Mouse (Mus musculus): ENCODE measurements around the gene Myo3b. TPM values are rescaled to one million over a fixed set of nuclear protein-coding genes. Genes with fewer than 3 reads are reported as not detected.

Gene Myo3b
- total and polyA plus RNA-seq, 3 experiments = 0.08 TPM; not detected in 2

DNA sequence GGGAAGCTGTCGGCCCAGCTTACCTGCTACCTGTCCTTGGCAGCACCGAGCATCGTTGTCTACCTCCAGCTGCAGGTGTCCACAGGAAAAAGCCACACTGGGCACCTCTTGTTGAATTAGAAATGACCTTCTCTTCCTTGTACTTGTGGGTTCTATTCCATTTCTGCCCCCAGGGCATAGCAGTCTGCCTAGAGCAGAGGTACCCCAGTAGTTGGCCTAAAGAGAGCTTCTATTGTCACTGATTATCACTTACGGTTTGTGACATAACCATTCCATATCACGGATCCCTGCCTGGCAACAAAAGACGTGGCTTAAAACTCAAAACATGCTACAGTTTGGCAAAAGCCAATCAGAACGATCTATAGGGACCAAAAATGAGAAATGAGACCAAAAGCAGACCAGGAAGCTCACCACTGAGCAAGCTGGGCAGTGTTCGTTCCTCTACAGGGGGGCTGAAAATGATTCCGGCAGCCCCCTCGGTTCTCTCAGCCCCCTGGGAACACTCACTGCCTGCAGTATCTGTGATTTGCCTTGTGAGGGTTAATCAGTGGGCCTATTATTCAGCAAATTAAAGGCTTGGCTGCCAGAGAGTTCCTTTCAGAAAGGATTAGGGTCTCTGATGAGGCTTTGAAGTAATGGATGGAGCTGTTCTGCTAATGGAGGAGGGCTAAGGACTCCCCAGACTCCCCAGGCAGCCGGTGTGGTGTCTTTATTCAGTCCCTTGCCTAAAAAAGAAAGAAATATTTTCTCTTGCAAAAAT, 163.1 kb downstream of the Myo3b start:
- intact Hi-C loops (cut with DNase I) = no loop called here
- no peak for DNase-seq
- no peak overlapping the region for H3K9ac ChIP-seq (ENCODE audit: low read depth, low read length)

DNA sequence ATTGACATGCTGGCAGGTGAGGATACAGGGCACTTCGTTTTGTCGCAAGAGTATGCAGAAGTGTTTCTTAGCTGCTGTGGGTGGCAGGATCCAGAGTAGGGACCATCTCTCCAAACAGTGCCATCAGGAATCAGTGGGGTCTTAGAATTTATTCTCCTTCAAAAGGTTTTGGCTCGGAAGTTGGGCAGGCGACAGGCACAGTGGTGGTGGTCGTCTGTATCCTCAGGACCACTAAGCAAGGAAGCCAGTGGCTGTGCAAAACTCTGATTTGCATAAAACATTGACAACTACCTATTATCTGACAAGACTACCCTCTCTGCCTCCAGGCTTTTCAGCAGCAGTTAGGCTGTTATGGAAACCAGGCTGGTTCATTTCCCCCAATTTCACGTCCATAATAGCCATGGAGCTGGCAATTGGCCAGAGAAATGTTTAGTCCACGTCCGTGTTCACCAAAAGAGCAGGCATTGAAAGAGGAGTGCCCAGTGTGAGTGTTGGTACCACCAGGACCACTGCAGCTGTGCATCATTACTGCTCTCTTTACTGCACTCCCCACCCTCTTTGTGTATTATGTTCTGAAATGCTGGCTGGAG, 163.7 kb downstream of the Myo3b start:
- Histone ChIP-seq H3K4me1 (ENCODE audit: control insufficient read depth, insufficient read depth, low read length) (no peaks in the 10 kb centered on the region), H3K36me3 (ENCODE audit: control insufficient read depth, insufficient read depth, low read length) (no peaks in the 10 kb centered on the region), H3K4me3 (no peak overlapping the region), H3K27ac (no peak overlapping the region), H3K27me3 (ENCODE audit: control insufficient read depth, insufficient read depth, low read length) (no peaks in the 10 kb centered on the region), H3K79me2 (replicated peaks; ENCODE audit: control insufficient read depth, insufficient read depth, low read length) (no peaks in the 10 kb centered on the region), H3K9ac (ENCODE audit: low read depth, low read length) (no peak overlapping the region)
- TF ChIP-seq POLR2A (IDR thresholded peaks at IDR 0.05; ENCODE audit: insufficient read depth, low read depth, low read length) (no peak), EP300 (IDR thresholded peaks at IDR 0.05; ENCODE audit: insufficient read depth, low read depth, low read length) (no peak), CTCF (IDR thresholded peaks at IDR 0.05) (no peak)
- intact Hi-C loops (cut with DNase I) = no loop called here
- DNase-seq = no peak
- 43% methylated on average over 8 of the region's 8 CpGs for WGBS

More for the DNA sequence above, 163.1 kb downstream of the Myo3b start:
- no peaks in the 10 kb centered on the region for H3K4me1 ChIP-seq (ENCODE audit: control insufficient read depth, insufficient read depth, low read length)
- no peak overlapping the region for H3K4me3 ChIP-seq
- no peaks in the 10 kb centered on the region for H3K27me3 ChIP-seq (ENCODE audit: control insufficient read depth, insufficient read depth, low read length)
- H3K27ac ChIP-seq = no peak overlapping the region
- H3K79me2 ChIP-seq (replicated peaks; ENCODE audit: control insufficient read depth, insufficient read depth, low read length) = no peaks in the 10 kb centered on the region
- WGBS = 46% methylated on average over 11 of the region's 11 CpGs
- no peak for TF ChIP-seq EP300 (IDR thresholded peaks at IDR 0.05; ENCODE audit: insufficient read depth, low read depth, low read length)
- TF ChIP-seq POLR2A (IDR thresholded peaks at IDR 0.05; ENCODE audit: insufficient read depth, low read depth, low read length) = no peak
- TF ChIP-seq CTCF (IDR thresholded peaks at IDR 0.05) = no peak
- H3K36me3 ChIP-seq (ENCODE audit: control insufficient read depth, insufficient read depth, low read length) = no peaks in the 10 kb centered on the region

DNA sequence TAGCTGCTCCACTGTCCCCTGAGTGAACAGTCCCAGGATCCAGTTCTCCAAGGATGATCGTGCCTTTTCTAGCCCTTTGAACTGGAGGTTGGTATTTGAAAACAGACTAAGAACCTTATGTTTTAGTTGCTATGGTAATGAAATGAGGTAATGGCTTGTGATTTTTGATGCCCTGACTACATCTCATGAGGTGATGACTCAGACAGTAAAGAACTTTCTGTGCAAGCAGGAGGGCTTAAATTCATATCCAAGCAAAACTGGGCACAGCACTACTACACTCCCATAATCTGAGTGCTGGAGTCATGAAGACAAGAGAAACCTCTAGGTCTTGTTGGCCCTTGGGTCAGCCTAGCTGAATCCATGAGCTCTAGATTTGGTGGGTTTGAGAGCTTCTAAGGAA, 169.5 kb downstream of the Myo3b start:
- Histone ChIP-seq H3K27ac (no peak overlapping the region), H3K36me3 (ENCODE audit: control insufficient read depth, insufficient read depth, low read length) (no peaks in the 10 kb centered on the region), H3K27me3 (ENCODE audit: control insufficient read depth, insufficient read depth, low read length) (no peaks in the 10 kb centered on the region), H3K4me3 (no peak overlapping the region), H3K9ac (ENCODE audit: low read depth, low read length) (no peak overlapping the region), H3K4me1 (ENCODE audit: control insufficient read depth, insufficient read depth, low read length) (no peaks in the 10 kb centered on the region), H3K79me2 (replicated peaks; ENCODE audit: control insufficient read depth, insufficient read depth, low read length) (no peaks in the 10 kb centered on the region)
- DNase-seq = no peak
- intact Hi-C loops (cut with DNase I) = no loop called here
- TF ChIP-seq CTCF (IDR thresholded peaks at IDR 0.05) = no peak
- no peak for TF ChIP-seq POLR2A (IDR thresholded peaks at IDR 0.05; ENCODE audit: insufficient read depth, low read depth, low read length)
- no peak for TF ChIP-seq EP300 (IDR thresholded peaks at IDR 0.05; ENCODE audit: insufficient read depth, low read depth, low read length)
- 77% methylated on average over 1 of the region's 1 CpGs for WGBS

DNA sequence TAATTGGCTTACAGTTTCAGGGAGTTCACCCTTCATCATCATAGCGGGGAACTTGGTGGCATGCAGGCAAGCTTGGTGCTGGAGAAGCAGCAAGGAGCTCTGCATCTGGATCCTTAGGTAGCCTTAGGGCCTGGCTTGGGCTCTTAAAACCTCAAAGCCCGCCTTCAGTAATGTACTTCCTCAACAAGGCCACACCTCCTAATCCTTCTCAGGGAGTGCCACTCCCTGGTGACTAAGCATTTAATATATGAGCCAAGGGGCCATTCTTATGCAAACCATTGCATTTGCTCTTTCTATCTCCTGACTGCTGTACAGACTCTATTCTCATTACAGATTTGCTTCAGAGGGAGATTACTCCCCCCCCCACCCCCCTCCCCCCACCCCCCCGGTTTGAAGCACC, 170.9 kb downstream of the Myo3b start:
- H3K9ac ChIP-seq (ENCODE audit: low read depth, low read length) = no peak overlapping the region
- TF ChIP-seq POLR2A (IDR thresholded peaks at IDR 0.05; ENCODE audit: insufficient read depth, low read depth, low read length) = no peak
- TF ChIP-seq EP300 (IDR thresholded peaks at IDR 0.05; ENCODE audit: insufficient read depth, low read depth, low read length) = no peak
- WGBS = 81% methylated on average over 3 of the region's 3 CpGs
- H3K27ac ChIP-seq = no peak overlapping the region
- no peaks in the 10 kb centered on the region for H3K4me1 ChIP-seq (ENCODE audit: control insufficient read depth, insufficient read depth, low read length)
- no peaks in the 10 kb centered on the region for H3K36me3 ChIP-seq (ENCODE audit: control insufficient read depth, insufficient read depth, low read length)
- H3K79me2 ChIP-seq (replicated peaks; ENCODE audit: control insufficient read depth, insufficient read depth, low read length) = no peaks in the 10 kb centered on the region
- H3K4me3 ChIP-seq = no peak overlapping the region
- H3K27me3 ChIP-seq (ENCODE audit: control insufficient read depth, insufficient read depth, low read length) = no peaks in the 10 kb centered on the region
- no peak for DNase-seq
- intact Hi-C loops (cut with DNase I) = no loop called here

DNA sequence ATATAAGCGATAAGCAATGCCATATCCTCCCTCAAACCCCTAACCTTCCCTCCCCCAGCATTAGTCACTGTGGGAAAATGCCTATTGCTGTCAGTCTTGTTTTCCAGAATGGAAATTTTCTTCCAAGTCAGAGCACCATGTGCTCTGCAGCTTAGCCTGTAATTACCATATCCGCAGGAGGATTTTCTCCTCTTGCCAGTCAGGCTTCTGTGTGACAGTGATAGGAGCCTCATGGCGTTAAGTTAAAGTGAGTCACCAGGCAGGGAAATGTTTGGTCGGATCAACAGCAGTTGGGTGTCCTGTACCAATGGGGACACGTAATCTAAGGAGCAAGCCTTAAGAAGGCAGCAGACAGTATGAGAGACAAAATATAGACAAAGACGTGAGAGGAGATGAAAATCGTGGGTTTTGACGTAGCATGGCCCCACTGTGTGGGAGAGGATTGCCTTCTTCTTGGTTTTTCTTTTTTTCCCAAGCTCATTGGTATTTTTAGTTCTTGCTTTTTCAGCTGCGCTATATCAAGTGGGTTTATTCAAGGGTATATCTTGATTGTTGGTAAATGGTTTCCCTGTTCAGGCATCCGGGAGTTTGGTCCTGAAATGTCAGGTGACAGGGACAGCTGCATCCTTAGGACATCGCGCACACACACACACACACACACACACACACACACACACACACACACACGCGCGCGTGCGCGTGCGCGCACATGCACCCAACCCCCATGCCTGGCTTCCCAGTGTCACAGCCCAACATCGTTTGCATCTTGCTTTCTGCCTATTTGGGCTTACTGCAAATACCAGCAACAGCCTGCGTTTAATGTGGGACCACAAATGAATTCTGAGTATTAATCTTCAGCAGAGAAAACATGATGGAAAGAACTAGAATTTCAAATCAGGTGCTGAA, 171.8 kb downstream of the Myo3b start:
- intact Hi-C loops (cut with DNase I) = no loop called here
- TF ChIP-seq CTCF (IDR thresholded peaks at IDR 0.05) (no peak), EP300 (IDR thresholded peaks at IDR 0.05; ENCODE audit: insufficient read depth, low read depth, low read length) (no peak), POLR2A (IDR thresholded peaks at IDR 0.05; ENCODE audit: insufficient read depth, low read depth, low read length) (no peak)
- WGBS = 77% methylated on average over 22 of the region's 22 CpGs

More for the DNA sequence above, 171.8 kb downstream of the Myo3b start:
- Histone ChIP-seq H3K4me3 (no peak overlapping the region), H3K36me3 (ENCODE audit: control insufficient read depth, insufficient read depth, low read length) (no peaks in the 10 kb centered on the region), H3K27me3 (ENCODE audit: control insufficient read depth, insufficient read depth, low read length) (no peaks in the 10 kb centered on the region), H3K4me1 (ENCODE audit: control insufficient read depth, insufficient read depth, low read length) (no peaks in the 10 kb centered on the region), H3K9ac (ENCODE audit: low read depth, low read length) (no peak overlapping the region), H3K79me2 (replicated peaks; ENCODE audit: control insufficient read depth, insufficient read depth, low read length) (no peaks in the 10 kb centered on the region), H3K27ac (no peak overlapping the region)
- DNase-seq = no peak

Measured in heart, adult 2 months (tissue).